Mouse (Mus musculus): Measurements from ENCODE around the gene Gas8.
"Not testable (repeated sequence)": the region's sequence is repeated elsewhere in the genome, so short reads cannot be mapped to it uniquely, and the experiment has no call there.

DNA sequence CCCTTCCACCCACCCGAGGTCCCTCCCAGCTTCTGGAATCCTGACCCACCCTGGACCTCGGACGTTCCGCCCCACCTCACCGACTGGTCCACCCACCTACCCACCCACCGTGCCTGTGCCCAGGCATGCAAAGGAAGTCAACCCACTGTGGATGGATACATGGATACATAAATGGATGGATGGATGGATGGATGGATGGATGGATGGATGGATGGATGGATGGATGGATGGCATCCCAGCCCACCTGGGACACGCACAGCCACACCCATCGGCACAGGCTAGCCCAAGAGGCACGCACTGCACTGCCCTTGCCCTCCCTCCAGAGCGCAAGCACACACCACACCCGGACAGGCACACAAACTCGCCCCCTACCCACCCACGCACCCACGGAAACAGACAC, 19.0 kb downstream of the Gas8 start:
- TF ChIP-seq CTCF (IDR thresholded peaks at IDR 0.05; ENCODE audit: borderline replicate concordance, extremely low read depth, insufficient read depth, insufficient read length); POLR2A (IDR thresholded peaks at IDR 0.05; ENCODE audit: borderline replicate concordance, extremely low read depth, insufficient read depth, insufficient read length, poor library complexity, severe bottlenecking): not testable (repeated sequence)

Measured in brain, embryonic 14.5 days (tissue).